Mouse (Mus musculus): ENCODE data around the gene Taok3.
"Not testable (repeated sequence)": the region's sequence is repeated elsewhere in the genome, so short reads cannot be mapped to it uniquely, and the experiment has no call there.

Taok3 gene

GRCm38 (mm10) chr5:117282360-117282759 is 162.4 kb downstream of the Taok3 start:
- in situ Hi-C loops (cut with MboI; ENCODE audit: unreplicated experiment in 2 of 2), result loop anchor here in 1 of 2 experiments (10.0 kb wide), 1 partner anchor 1258 kb away; the partner anchor contains the start of gene Prkab1

GRCm38 (mm10) chr5:117284029-117284428 is 164.1 kb downstream of the Taok3 start:
- in situ Hi-C loops (cut with MboI; ENCODE audit: unreplicated experiment in 2 of 2), result loop anchor here in 1 of 2 experiments (10.0 kb wide), 1 partner anchor 1259 kb away; the partner anchor contains the start of gene Prkab1

- in situ Hi-C loops (cut with MboI; ENCODE audit: unreplicated experiment in 2 of 2), result loop anchor here (5.0 to 10.0 kb wide), 3 partner anchors 68 to 1260 kb away; partner anchors contain the start of genes Prkab1 (in 1 of the 2) and Suds3 (in 1 of the 2)
Measured at GRCm38 (mm10) chr5:117284682-117285081, 164.8 kb downstream of the Taok3 start.

- in situ Hi-C loops (cut with MboI; ENCODE audit: unreplicated experiment in 2 of 2), result loop anchor here (5.0 to 10.0 kb wide), 3 partner anchors 67 to 1260 kb away; partner anchors contain the start of genes Prkab1 (in 1 of the 2) and Suds3 (in 1 of the 2)
Measured at GRCm38 (mm10) chr5:117285266-117285665, 165.3 kb downstream of the Taok3 start.

GRCm38 (mm10) chr5:117286286-117286685 is 166.4 kb downstream of the Taok3 start:
- in situ Hi-C loops (cut with MboI; ENCODE audit: unreplicated experiment in 2 of 2), result loop anchor here (5.0 to 10.0 kb wide), 3 partner anchors 66 to 1261 kb away; partner anchors contain the start of genes Prkab1 (in 1 of the 2) and Suds3 (in 1 of the 2)

GRCm38 (mm10) chr5:117286831-117287822 is 167.2 kb downstream of the Taok3 start, which contains the start of gene Pebp1:
Gene Pebp1 (minus strand): TSS chr5:117287625.
- in situ Hi-C loops (cut with MboI; ENCODE audit: unreplicated experiment in 2 of 2), result loop anchor here (5.0 to 10.0 kb wide), 3 partner anchors 65 to 1262 kb away; partner anchors contain the start of genes Prkab1 (in 1 of the 2) and Suds3 (in 1 of the 2)

GRCm38 (mm10) chr5:117289646-117290045 is 169.7 kb downstream of the Taok3 start:
- in situ Hi-C loops (cut with MboI; ENCODE audit: unreplicated experiment in 2 of 2), result loop anchor here (5.0 to 10.0 kb wide), 3 partner anchors 63 to 1265 kb away; partner anchors contain the start of genes Prkab1 (in 1 of the 2) and Suds3 (in 1 of the 2)

GRCm38 (mm10) chr5:117290081-117290480 is 170.2 kb downstream of the Taok3 start:
- in situ Hi-C loops (cut with MboI; ENCODE audit: unreplicated experiment in 2 of 2), result no loop called here

GRCm38 (mm10) chr5:117291312-117291711 is 171.4 kb downstream of the Taok3 start:
- in situ Hi-C loops (cut with MboI; ENCODE audit: unreplicated experiment in 2 of 2), result no loop called here

- in situ Hi-C loops (cut with MboI; ENCODE audit: unreplicated experiment in 2 of 2), result no loop called here
Measured at GRCm38 (mm10) chr5:117292547-117292946, 172.6 kb downstream of the Taok3 start.

- in situ Hi-C loops (cut with MboI; ENCODE audit: unreplicated experiment in 2 of 2), result not testable (repeated sequence)
Measured at GRCm38 (mm10) chr5:117293776-117294175, 173.8 kb downstream of the Taok3 start.

GRCm38 (mm10) chr5:117295011-117295410 is 175.1 kb downstream of the Taok3 start:
- in situ Hi-C loops (cut with MboI; ENCODE audit: unreplicated experiment in 2 of 2), result no loop called here

- in situ Hi-C loops (cut with MboI; ENCODE audit: unreplicated experiment in 2 of 2), result loop anchor here (10.0 to 25.0 kb wide), 3 partner anchors 652 to 1268 kb away; no protein-coding TSS in a partner anchor
Measured at GRCm38 (mm10) chr5:117302899-117303298, 183.0 kb downstream of the Taok3 start.

- in situ Hi-C loops (cut with MboI; ENCODE audit: unreplicated experiment in 2 of 2), result loop anchor here (10.0 to 25.0 kb wide), 3 partner anchors 651 to 1269 kb away; no protein-coding TSS in a partner anchor
Measured at GRCm38 (mm10) chr5:117303691-117304579, 184.0 kb downstream of the Taok3 start.

- in situ Hi-C loops (cut with MboI; ENCODE audit: unreplicated experiment in 2 of 2), result loop anchor here (5.0 to 25.0 kb wide), 6 partner anchors 102 to 1270 kb away; partner anchors contain the start of gene Suds3 (in 1 of the 2)
Measured at GRCm38 (mm10) chr5:117304947-117305346, 185.0 kb downstream of the Taok3 start.

- in situ Hi-C loops (cut with MboI; ENCODE audit: unreplicated experiment in 2 of 2), result loop anchor here (5.0 to 25.0 kb wide), 6 partner anchors 102 to 1271 kb away; partner anchors contain the start of gene Suds3 (in 1 of the 2)
Measured at GRCm38 (mm10) chr5:117305754-117306153, 185.8 kb downstream of the Taok3 start.

GRCm38 (mm10) chr5:117306826-117307225 is 186.9 kb downstream of the Taok3 start:
- in situ Hi-C loops (cut with MboI; ENCODE audit: unreplicated experiment in 2 of 2), result loop anchor here (5.0 to 25.0 kb wide), 6 partner anchors 100 to 1272 kb away; partner anchors contain the start of gene Suds3 (in 1 of the 2)

- in situ Hi-C loops (cut with MboI; ENCODE audit: unreplicated experiment in 2 of 2), result loop anchor here (5.0 to 25.0 kb wide), 6 partner anchors 100 to 1273 kb away; partner anchors contain the start of gene Suds3 (in 1 of the 2)
Measured at GRCm38 (mm10) chr5:117307699-117308098, 187.8 kb downstream of the Taok3 start.

GRCm38 (mm10) chr5:117313420-117313819 is 193.5 kb downstream of the Taok3 start:
- in situ Hi-C loops (cut with MboI; ENCODE audit: unreplicated experiment in 2 of 2), result loop anchor here in 1 of 2 experiments (25.0 kb wide), 1 partner anchor 649 kb away; no protein-coding TSS in a partner anchor

Measured in v-Abl transformed pro-B cells (cell line).